ENCODE assay signal across 7 mouse cellular contexts in the genomic region with DNA sequence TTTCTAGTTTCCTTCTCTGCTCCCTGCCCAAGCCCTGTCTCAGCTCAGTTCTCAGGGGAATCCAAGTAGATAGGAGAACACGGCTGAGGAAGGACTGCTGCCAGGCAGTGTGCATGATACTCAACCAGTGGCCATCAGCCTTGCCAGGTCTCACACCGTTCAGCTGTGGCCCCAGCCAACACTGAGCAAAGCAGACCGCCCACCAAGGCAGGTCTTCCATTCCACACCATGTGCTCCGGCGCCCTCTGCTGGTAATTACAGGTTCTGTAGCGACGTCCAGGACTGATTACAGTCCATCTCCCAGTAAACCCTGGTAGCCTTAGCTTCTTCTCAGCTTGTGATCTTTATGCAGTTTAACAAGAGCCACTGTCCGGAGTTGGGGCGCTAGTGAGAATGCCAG.
DNase-seq lines count a peak whose midpoint lies in the region; TF ChIP-seq lines count a peak whose summit lies in the region.

No protein-coding gene starts in this region.

- H3K79me2 ChIP-seq in C2C12 (ENCODE audit: control insufficient read depth, insufficient read depth): no peaks in the 10 kb centered on the region

- H3ac ChIP-seq in C2C12 (ENCODE audit: control insufficient read depth, insufficient read length, low read depth): no peak overlapping the region

- H3K79me3 ChIP-seq in C2C12 (ENCODE audit: low read depth): no peaks in the 10 kb centered on the region

- TF ChIP-seq POLR2A in spleen, adult 2 months (IDR thresholded peaks at IDR 0.05; ENCODE audit: low read depth, low read length): no peak

- peak; percentile 58 for TF ChIP-seq CTCF in C2C12 (IDR thresholded peaks at IDR 0.05; ENCODE audit: control insufficient read depth, insufficient read depth, insufficient read length)
- peak; percentile 39; the same call in 1 of the 2 replicates for TF ChIP-seq CTCF in spleen, adult 2 months (IDR thresholded peaks at IDR 0.05; ENCODE audit: extremely low read depth, insufficient read depth, insufficient read length, insufficient replicate concordance)

- no peaks in the 10 kb centered on the region for H3K4me1 ChIP-seq in spleen, adult 2 months (ENCODE audit: control insufficient read depth, insufficient read depth, insufficient read length)

- peaks cover 22% of the 10 kb centered on the region for H3K27me3 ChIP-seq in C2C12 (ENCODE audit: control insufficient read depth, insufficient read depth, insufficient read length)
- H3K27me3 ChIP-seq in spleen, adult 2 months (ENCODE audit: control insufficient read depth, insufficient read depth, low read length): no peaks in the 10 kb centered on the region

- H3K36me3 ChIP-seq in C2C12 (ENCODE audit: control insufficient read depth, insufficient read depth): no peaks in the 10 kb centered on the region
- no peaks in the 10 kb centered on the region for H3K36me3 ChIP-seq in spleen, adult 2 months (ENCODE audit: control insufficient read depth, insufficient read depth, low read length)

- peak; percentile 59 for DNase-seq in Muller cell, postnatal 12 days (ENCODE audit: inconsistent ontology term)
- DNase-seq in cerebellum, adult 9-11 months: peak; percentile 31
- peak; percentile 65 to 66 for DNase-seq in gastrocnemius, postnatal 36 days
- peak; percentile 78 for DNase-seq in kidney, postnatal 14 days
- peak; percentile 84 for DNase-seq in lung, postnatal 10 days
- peak in 1 of 2 experiments; percentile 19 for DNase-seq in spleen, adult 2 months (ENCODE audit: low read depth in 1 of 2, low spot score in 2 of 2)

- no peak overlapping the region for H3K4me3 ChIP-seq in C2C12 (ENCODE audit: insufficient read depth, poor library complexity, severe bottlenecking)
- no peak overlapping the region for H3K4me3 ChIP-seq in spleen, adult 2 months (ENCODE audit: extremely low read depth, insufficient read depth, insufficient read length)

- H3K27ac ChIP-seq in spleen, adult 2 months (ENCODE audit: insufficient read depth, low read length): no peak overlapping the region

- intact Hi-C loops in gastrocnemius, postnatal 36 days (cut with DNase I): no loop called here

- WGBS in spleen, adult 2 months: 19% methylated on average over 9 of the region's 9 CpGs

TF ChIP-seq in C2C12, 6 proteins besides CTCF, POLR2A, EP300 and RAD21:
- no peak for TF ChIP-seq MYOG (IDR thresholded peaks at IDR 0.05; ENCODE audit: control insufficient read depth, extremely low read depth, insufficient read length)
- TF ChIP-seq FOSL1 (IDR thresholded peaks at IDR 0.05; ENCODE audit: insufficient read depth, low read length, poor library complexity, severe bottlenecking): no peak
- TF ChIP-seq USF1 (IDR thresholded peaks at IDR 0.05; ENCODE audit: low read depth): no peak
- no peak for TF ChIP-seq MAX (IDR thresholded peaks at IDR 0.05)
- TF ChIP-seq MYOD1 (IDR thresholded peaks at IDR 0.05; ENCODE audit: control insufficient read depth, insufficient read length, low read depth): no peak
- no peak for TF ChIP-seq CEBPB (IDR thresholded peaks at IDR 0.05; ENCODE audit: low read depth)
